Mouse (Mus musculus): ENCODE data around the gene Clmp. TPM values are rescaled to one million over a fixed set of nuclear protein-coding genes. Genes with fewer than 3 reads are reported as not detected.
"Not testable (repeated sequence)": the region's sequence is repeated elsewhere in the genome, so short reads cannot be mapped to it uniquely, and the experiment has no call there.

The Clmp gene
- polyA plus RNA-seq, 1 experiment from 2014 or later, result 72.3 TPM

DNA sequence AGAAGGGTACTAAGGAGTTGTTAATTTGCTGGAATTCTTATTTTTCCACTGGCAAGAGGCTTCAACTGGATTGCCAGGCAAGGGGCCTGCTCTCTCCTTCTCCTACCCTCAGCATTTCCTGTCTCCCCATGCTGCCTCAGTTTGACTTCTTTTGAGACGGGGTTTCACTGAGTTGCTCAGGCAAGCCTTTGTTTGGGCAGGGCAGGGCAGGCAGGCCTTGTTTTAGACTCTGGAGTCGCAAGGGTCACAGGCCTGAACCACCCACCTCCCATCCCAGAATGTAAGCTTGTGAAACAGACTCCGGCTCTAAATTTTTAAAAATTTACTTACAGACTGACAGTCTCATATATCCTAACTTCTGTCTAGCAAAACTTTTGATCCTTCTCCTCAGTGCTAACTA, 113.3 kb downstream of the Clmp start:
- Histone ChIP-seq H3K9ac (replicated peaks; ENCODE audit: low read length) (peak overlapping the region; percentile 4; the same call in 1 of the 2 replicates), H3K27ac (replicated peaks; ENCODE audit: low read depth, low read length) (0 out of 2 replicates have a peak overlapping the region, but pooled peaks have one; percentile 91)
- no peak for DNase-seq (ENCODE audit: low spot score)

DNA sequence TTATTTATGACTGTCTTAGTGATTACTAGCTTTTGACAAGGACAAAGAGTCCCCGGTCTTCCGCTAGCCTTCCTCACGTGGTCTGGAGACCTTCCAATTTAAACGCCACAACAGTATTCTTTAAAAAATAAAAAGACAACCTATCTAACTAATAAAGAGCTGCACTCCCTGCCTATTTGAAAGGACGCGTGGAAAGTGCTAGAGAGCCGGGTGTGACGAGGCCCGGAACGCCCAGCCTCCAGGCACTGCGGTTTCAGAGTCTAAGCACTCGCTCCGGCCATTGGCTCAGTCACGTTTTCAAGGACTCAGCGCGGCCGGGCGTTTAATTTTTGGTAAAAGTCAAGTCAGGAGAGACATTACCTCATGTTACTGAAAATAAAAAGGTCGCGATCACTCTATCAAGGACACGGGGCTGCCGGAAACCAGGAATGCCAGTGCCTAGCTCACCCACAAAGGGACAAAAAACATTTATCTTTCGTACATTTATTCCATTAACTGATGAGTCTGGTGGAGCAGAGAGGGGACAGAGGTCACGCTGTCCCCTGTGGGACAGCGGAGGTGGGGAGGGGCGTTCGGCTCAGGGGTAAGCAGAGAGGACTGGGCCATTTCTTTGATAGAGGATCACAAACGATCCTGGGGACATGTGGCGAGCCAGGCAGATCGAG, 114.2 kb downstream of the Clmp start:
- peak overlapping the region; percentile 91 for H3K27ac ChIP-seq (replicated peaks; ENCODE audit: low read depth, low read length)
- no peaks in the 10 kb centered on the region for H3K4me1 ChIP-seq (ENCODE audit: control insufficient read depth, insufficient read depth, low read length)
- WGBS, result 3% methylated on average over 30 of the region's 30 CpGs
- no peaks in the 10 kb centered on the region for H3K36me3 ChIP-seq (replicated peaks; ENCODE audit: control insufficient read depth, insufficient read depth, low read depth, low read length)
- H3K4me3 ChIP-seq (ENCODE audit: low read depth, low read length), result peak overlapping the region; percentile 99
- DNase-seq (ENCODE audit: low spot score) (peak; percentile 76), ATAC-seq (replicated peaks; ENCODE audit: insufficient number of reproducible peaks, low FRiP score, low TSS enrichment, low read depth) (peak; percentile 42)
- peak overlapping the region; percentile 87 for H3K9ac ChIP-seq (replicated peaks; ENCODE audit: low read length)
- peak overlapping the region; percentile 66 for H3K4me2 ChIP-seq (ENCODE audit: low read depth, low read length)
- H3K27me3 ChIP-seq (ENCODE audit: control insufficient read depth, insufficient read depth, low read length), result no peaks in the 10 kb centered on the region
- no peaks in the 10 kb centered on the region for H3K9me3 ChIP-seq (replicated peaks; ENCODE audit: control insufficient read depth, low read length)

More for the DNA sequence above, 113.3 kb downstream of the Clmp start:
- H3K9me3 ChIP-seq (replicated peaks; ENCODE audit: control insufficient read depth, low read length), result no peaks in the 10 kb centered on the region
- H3K4me1 ChIP-seq (ENCODE audit: control insufficient read depth, insufficient read depth, low read length), result no peaks in the 10 kb centered on the region
- no peak overlapping the region for H3K4me2 ChIP-seq (ENCODE audit: low read depth, low read length)
- no peak for ATAC-seq (replicated peaks; ENCODE audit: insufficient number of reproducible peaks, low FRiP score, low TSS enrichment, low read depth)
- no peaks in the 10 kb centered on the region for H3K36me3 ChIP-seq (replicated peaks; ENCODE audit: control insufficient read depth, insufficient read depth, low read depth, low read length)
- H3K4me3 ChIP-seq (ENCODE audit: low read depth, low read length), result no peak overlapping the region
- 30% methylated on average over 3 of the region's 3 CpGs for WGBS
- no peaks in the 10 kb centered on the region for H3K27me3 ChIP-seq (ENCODE audit: control insufficient read depth, insufficient read depth, low read length)

DNA sequence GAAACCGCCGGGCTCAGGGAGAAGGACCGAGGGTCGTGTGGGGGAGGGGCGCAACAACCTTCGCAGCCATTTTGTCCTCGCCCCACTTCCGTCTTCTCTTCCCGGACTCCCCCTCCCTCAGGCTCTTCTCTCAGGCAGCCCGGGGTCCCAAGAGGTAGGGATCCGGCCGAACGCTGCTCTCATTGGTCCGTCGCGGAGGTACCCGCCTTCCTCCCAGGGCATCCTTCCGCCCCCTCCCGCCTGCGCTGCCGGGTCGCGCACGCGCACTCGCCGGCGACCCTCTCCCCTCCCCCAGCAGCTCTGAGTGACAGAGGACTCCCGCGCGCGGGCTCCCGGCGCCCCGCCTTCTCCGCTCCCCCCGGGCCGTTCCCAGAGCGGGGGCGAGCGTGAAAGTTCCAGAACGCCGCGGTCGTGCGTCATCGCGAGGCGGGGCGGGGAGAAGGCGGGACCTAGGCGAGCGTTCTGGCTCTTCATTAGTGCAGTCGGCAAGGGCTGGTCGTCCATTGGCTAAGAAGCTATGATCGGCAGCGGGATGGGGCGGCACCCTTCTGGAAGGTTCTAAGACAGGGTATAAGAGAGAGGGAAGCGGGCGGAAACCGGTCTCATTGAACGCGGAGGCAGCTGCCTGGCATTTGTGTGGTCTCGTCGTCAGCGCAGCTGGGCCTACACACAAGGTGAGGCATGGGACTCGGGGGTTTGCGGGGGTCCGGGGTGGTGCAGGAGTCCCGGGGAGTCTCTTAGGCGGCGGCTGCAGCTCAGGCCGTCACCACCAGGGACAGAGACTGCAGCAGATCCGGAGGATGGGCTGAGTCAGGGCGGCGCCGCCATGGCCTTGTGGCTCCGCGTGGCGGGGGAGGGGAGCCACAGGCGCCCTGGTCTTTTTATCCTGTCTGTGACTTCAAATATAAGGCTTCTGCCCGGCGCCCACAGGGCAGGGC, 115.2 kb downstream of the Clmp start, which contains the start of gene Hspa8:
TSS of gene Hspa8 (plus strand) at position 310 of the 938 bp plus-strand sequence.
- peak within 1 kb of the TSS; percentile 91 for H3K27ac ChIP-seq (replicated peaks; ENCODE audit: low read depth, low read length)
- peak; percentile 97 for ATAC-seq (replicated peaks; ENCODE audit: insufficient number of reproducible peaks, low FRiP score, low TSS enrichment, low read depth)
- WGBS, result under 1% methylated on average over 66 of the region's 83 CpGs

DNA sequence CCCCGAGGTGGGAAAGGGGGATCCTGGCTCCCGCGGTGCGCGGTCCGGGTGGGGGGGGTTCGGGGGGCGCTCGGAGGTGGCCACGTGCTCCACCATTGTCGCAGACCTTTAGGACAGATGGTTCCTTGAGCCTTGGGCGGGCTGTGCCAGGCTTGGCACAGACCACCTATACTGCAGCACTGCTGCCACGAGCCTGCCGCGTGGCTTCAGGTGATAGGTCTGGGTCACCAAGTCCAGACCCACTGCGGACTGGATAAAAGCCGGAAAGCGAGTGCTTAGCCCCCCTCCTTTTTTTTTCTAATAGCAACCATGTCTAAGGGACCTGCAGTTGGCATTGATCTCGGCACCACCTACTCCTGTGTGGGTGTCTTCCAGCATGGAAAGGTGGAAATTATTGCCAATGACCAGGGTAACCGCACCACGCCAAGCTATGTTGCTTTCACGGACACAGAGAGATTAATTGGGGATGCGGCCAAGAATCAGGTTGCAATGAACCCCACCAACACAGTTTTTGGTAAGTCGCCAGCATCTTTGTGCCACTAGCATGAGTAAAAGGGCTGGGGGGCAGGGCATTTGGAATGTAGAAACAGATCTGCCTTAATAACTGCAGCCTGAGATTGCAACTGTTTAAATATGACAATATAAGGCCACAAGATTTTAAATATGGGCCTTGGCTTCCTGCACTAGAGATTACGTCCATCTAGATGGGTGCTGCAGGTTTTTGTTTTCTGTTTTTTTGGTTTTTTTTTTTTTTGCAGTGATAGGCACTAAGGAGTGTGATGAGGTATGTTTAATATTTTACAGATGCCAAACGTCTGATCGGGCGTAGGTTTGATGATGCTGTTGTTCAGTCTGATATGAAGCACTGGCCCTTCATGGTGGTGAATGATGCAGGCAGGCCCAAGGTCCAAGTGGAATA, 116.1 kb downstream of the Clmp start:
- not testable (repeated sequence) for H3K4me1 ChIP-seq (ENCODE audit: control insufficient read depth, insufficient read depth, low read length); H3K36me3 ChIP-seq (replicated peaks; ENCODE audit: control insufficient read depth, insufficient read depth, low read depth, low read length); H3K9me3 ChIP-seq (replicated peaks; ENCODE audit: control insufficient read depth, low read length); H3K27me3 ChIP-seq (ENCODE audit: control insufficient read depth, insufficient read depth, low read length)
- DNase-seq (ENCODE audit: low spot score) (peak; percentile 41), ATAC-seq (replicated peaks; ENCODE audit: insufficient number of reproducible peaks, low FRiP score, low TSS enrichment, low read depth) (peak; percentile 12; the same call in 1 of the 2 replicates)
- Histone ChIP-seq H3K27ac (replicated peaks; ENCODE audit: low read depth, low read length) (peak overlapping the region; percentile 90), H3K9ac (replicated peaks; ENCODE audit: low read length) (peak overlapping the region; percentile 99), H3K4me3 (ENCODE audit: low read depth, low read length) (peak overlapping the region; percentile 99), H3K4me2 (ENCODE audit: low read depth, low read length) (peak overlapping the region; percentile 64)
- WGBS, result under 1% methylated on average over 28 of the region's 28 CpGs

More for the DNA sequence above, 115.2 kb downstream of the Clmp start, which contains the start of gene Hspa8:
- Histone ChIP-seq H3K27me3 (ENCODE audit: control insufficient read depth, insufficient read depth, low read length) (no peaks in the 10 kb centered on the region), H3K4me2 (ENCODE audit: low read depth, low read length) (peak within 1 kb of the TSS; percentile 66), H3K9ac (replicated peaks; ENCODE audit: low read length) (peak within 1 kb of the TSS; percentile 99), H3K4me1 (ENCODE audit: control insufficient read depth, insufficient read depth, low read length) (no peaks in the 10 kb centered on the region), H3K4me3 (ENCODE audit: low read depth, low read length) (peak within 1 kb of the TSS; percentile 99), H3K36me3 (replicated peaks; ENCODE audit: control insufficient read depth, insufficient read depth, low read depth, low read length) (peaks cover 6% of the 10 kb centered on the region), H3K9me3 (replicated peaks; ENCODE audit: control insufficient read depth, low read length) (no peaks in the 10 kb centered on the region)
- peak; percentile 99 for DNase-seq (ENCODE audit: low spot score)

DNA sequence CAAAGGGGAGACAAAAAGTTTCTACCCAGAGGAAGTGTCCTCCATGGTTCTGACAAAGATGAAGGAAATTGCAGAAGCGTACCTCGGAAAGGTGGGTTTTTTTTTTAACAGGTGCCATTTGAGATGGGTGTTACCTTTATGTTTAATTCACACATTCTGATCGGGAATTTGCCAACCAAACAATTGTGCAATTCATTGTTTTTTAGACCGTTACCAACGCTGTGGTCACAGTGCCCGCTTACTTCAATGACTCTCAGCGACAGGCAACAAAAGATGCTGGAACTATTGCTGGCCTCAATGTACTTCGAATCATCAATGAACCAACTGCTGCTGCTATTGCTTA, 116.7 kb downstream of the Clmp start:
- not testable (repeated sequence) for H3K27ac ChIP-seq (replicated peaks; ENCODE audit: low read depth, low read length); H3K9me3 ChIP-seq (replicated peaks; ENCODE audit: control insufficient read depth, low read length); DNase-seq (ENCODE audit: low spot score); H3K27me3 ChIP-seq (ENCODE audit: control insufficient read depth, insufficient read depth, low read length); H3K36me3 ChIP-seq (replicated peaks; ENCODE audit: control insufficient read depth, insufficient read depth, low read depth, low read length); H3K4me1 ChIP-seq (ENCODE audit: control insufficient read depth, insufficient read depth, low read length); ATAC-seq (replicated peaks; ENCODE audit: insufficient number of reproducible peaks, low FRiP score, low TSS enrichment, low read depth)
- 5% methylated on average over 8 of the region's 8 CpGs for WGBS
- peak overlapping the region; percentile 64 for H3K4me2 ChIP-seq (ENCODE audit: low read depth, low read length)
- H3K9ac ChIP-seq (replicated peaks; ENCODE audit: low read length), result peak overlapping the region; percentile 99
- peak overlapping the region; percentile 99 for H3K4me3 ChIP-seq (ENCODE audit: low read depth, low read length)

DNA sequence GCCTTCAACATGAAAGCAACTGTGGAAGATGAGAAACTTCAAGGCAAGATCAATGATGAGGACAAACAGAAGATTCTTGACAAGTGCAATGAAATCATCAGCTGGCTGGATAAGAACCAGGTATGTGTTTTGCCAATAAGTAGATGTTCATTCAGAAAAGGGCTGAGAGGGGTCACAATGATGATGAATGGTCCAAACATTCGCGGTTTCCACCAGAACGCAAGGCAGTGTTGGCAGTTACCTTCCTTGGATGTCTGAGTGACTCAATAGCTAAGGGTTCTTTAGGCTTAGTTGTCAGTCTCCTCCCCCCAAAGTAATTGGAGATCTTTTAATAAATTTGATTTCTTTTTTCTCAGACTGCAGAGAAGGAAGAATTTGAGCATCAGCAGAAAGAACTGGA, 118.8 kb downstream of the Clmp start:
- H3K4me1 ChIP-seq (ENCODE audit: control insufficient read depth, insufficient read depth, low read length); H3K4me3 ChIP-seq (ENCODE audit: low read depth, low read length); H3K4me2 ChIP-seq (ENCODE audit: low read depth, low read length); H3K27me3 ChIP-seq (ENCODE audit: control insufficient read depth, insufficient read depth, low read length); H3K27ac ChIP-seq (replicated peaks; ENCODE audit: low read depth, low read length); H3K36me3 ChIP-seq (replicated peaks; ENCODE audit: control insufficient read depth, insufficient read depth, low read depth, low read length); DNase-seq (ENCODE audit: low spot score); H3K9ac ChIP-seq (replicated peaks; ENCODE audit: low read length); ATAC-seq (replicated peaks; ENCODE audit: insufficient number of reproducible peaks, low FRiP score, low TSS enrichment, low read depth); H3K9me3 ChIP-seq (replicated peaks; ENCODE audit: control insufficient read depth, low read length): not testable (repeated sequence)
- WGBS, result 59% methylated on average over 3 of the region's 3 CpGs

DNA sequence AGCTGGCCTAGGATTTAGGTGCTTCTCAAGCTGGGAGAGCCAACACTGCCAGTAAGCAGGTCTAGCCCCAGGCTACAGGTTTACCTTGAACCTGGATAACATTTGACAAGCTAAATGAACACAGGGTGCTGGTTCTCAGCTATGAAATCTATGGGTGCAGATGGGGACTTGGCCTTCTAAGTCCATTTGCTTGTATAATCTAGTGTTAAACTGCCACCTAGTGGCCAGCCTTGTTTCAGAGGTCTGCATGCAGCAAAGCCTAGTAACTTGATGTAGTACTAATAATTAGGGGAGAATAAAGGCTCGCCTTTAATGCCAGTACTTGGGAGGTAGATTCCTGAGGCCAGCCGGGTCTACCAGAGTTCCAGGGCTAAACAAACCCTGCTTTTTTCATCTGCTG, 119.5 kb downstream of the Clmp start:
- Histone ChIP-seq H3K4me2 (ENCODE audit: low read depth, low read length) (no peak overlapping the region), H3K9ac (replicated peaks; ENCODE audit: low read length) (no peak overlapping the region), H3K27ac (replicated peaks; ENCODE audit: low read depth, low read length) (no peak overlapping the region), H3K4me1 (ENCODE audit: control insufficient read depth, insufficient read depth, low read length) (no peaks in the 10 kb centered on the region), H3K27me3 (ENCODE audit: control insufficient read depth, insufficient read depth, low read length) (no peaks in the 10 kb centered on the region), H3K36me3 (replicated peaks; ENCODE audit: control insufficient read depth, insufficient read depth, low read depth, low read length) (peaks cover 6% of the 10 kb centered on the region), H3K4me3 (ENCODE audit: low read depth, low read length) (no peak overlapping the region), H3K9me3 (replicated peaks; ENCODE audit: control insufficient read depth, low read length) (no peaks in the 10 kb centered on the region)
- peak; percentile 87 for DNase-seq (ENCODE audit: low spot score)
- WGBS, result 36% methylated on average over 2 of the region's 2 CpGs
- no peak for ATAC-seq (replicated peaks; ENCODE audit: insufficient number of reproducible peaks, low FRiP score, low TSS enrichment, low read depth)
